Mouse (Mus musculus) common myeloid progenitor, adult 5-6 weeks (primary cell): Measurements from ENCODE around the gene Sptssa. TPM values are rescaled to one million over a fixed set of nuclear protein-coding genes. Genes with fewer than 3 reads are reported as not detected.
A peak's percentile ranks its signal among the peaks of the same experiment; 100 is the strongest.
"Not testable (repeated sequence)": the region's sequence is repeated elsewhere in the genome, so short reads cannot be mapped to it uniquely, and the experiment has no call there.

ENCODE experiments used
- ATAC-seq: replicated peaks from 2 replicates; pipeline ENCODE4 v1.8.0; 2016; ENCODE audit warnings: low read depth, mild to moderate bottlenecking, moderate TSS enrichment, inconsistent platforms; ENCODE audit not compliant: poor library complexity, severe bottlenecking
- total RNA-seq: library from RNA; stranded (forward); fragments of 200-1000, 187-1606 nt; gene quantifications from 2 replicates; pipeline ENCODE4 v1.2.3, GENCODE M21; 2017

The Sptssa gene
- 150 and 163 TPM in 2 replicates for total RNA-seq

- peak; percentile 84 for ATAC-seq
Measured at GRCm38 (mm10) chr12:54656396-54657171, at the start of gene Sptssa. Sptssa (minus strand) TSS chr12:54656573.

- ATAC-seq: no peak
Measured at GRCm38 (mm10) chr12:54699394-54699793, 43.0 kb upstream of the Sptssa start.

GRCm38 (mm10) chr12:54697791-54698250 is 41.4 kb upstream of the Sptssa start:
- no peak for ATAC-seq

- peak; percentile 50 for ATAC-seq
Measured at GRCm38 (mm10) chr12:54697003-54697597, 40.7 kb upstream of the Sptssa start.

GRCm38 (mm10) chr12:54696242-54697002 is 40.0 kb upstream of the Sptssa start:
- peak; percentile 62 for ATAC-seq

GRCm38 (mm10) chr12:54695511-54696241 is 39.3 kb upstream of the Sptssa start, which contains the start of gene Eapp:
Eapp (minus strand) TSS chr12:54695897.
- peak; percentile 75 for ATAC-seq

- no peak for ATAC-seq
Measured at GRCm38 (mm10) chr12:54694847-54695510, 38.6 kb upstream of the Sptssa start.

GRCm38 (mm10) chr12:54689082-54689481 is 32.7 kb upstream of the Sptssa start:
- ATAC-seq: no peak

GRCm38 (mm10) chr12:54683182-54683581 is 26.8 kb upstream of the Sptssa start:
- peak; percentile 84 for ATAC-seq

- ATAC-seq: no peak
Measured at GRCm38 (mm10) chr12:54676709-54677108, 20.3 kb upstream of the Sptssa start.

- ATAC-seq: no peak
Measured at GRCm38 (mm10) chr12:54675396-54675795, 19.0 kb upstream of the Sptssa start.

GRCm38 (mm10) chr12:54671262-54671661 is 14.9 kb upstream of the Sptssa start:
- ATAC-seq: no peak

GRCm38 (mm10) chr12:54668141-54668540 is 11.8 kb upstream of the Sptssa start:
- ATAC-seq: no peak

GRCm38 (mm10) chr12:54665526-54665925 is 9.2 kb upstream of the Sptssa start:
- no peak for ATAC-seq

GRCm38 (mm10) chr12:54661470-54661869 is 5.1 kb upstream of the Sptssa start:
- not testable (repeated sequence) for ATAC-seq

GRCm38 (mm10) chr12:54659901-54660300 is 3.5 kb upstream of the Sptssa start:
- no peak for ATAC-seq

- 0 out of 2 replicates have a peak, but pooled peaks have one; percentile 12 for ATAC-seq
Measured at GRCm38 (mm10) chr12:54658425-54659092, 2.2 kb upstream of the Sptssa start.

- ATAC-seq: no peak
Measured at GRCm38 (mm10) chr12:54657951-54658350, 1.6 kb upstream of the Sptssa start.

GRCm38 (mm10) chr12:54657226-54657625 is 853 bp upstream of the Sptssa start:
- ATAC-seq: no peak
